Mouse (Mus musculus): Measurements from ENCODE around the gene Plscr1. TPM values are rescaled to one million over a fixed set of nuclear protein-coding genes. Genes with fewer than 3 reads are reported as not detected.

The Plscr1 gene
- polyA plus RNA-seq, 1 experiment from 2014 or later = 31.9 TPM

GRCm38 (mm10) chr9:92305075-92305474, 55.5 kb downstream of the Plscr1 start:
- no peak overlapping the region for H3K9ac ChIP-seq (ENCODE audit: low read length)
- DNase-seq (ENCODE audit: low spot score) = no peak
- no peak overlapping the region for H3K4me2 ChIP-seq (ENCODE audit: low read depth, severe bottlenecking)
- no peaks in the 10 kb centered on the region for H3K36me3 ChIP-seq (ENCODE audit: control insufficient read depth, insufficient read depth, low read length)
- H3K27me3 ChIP-seq (ENCODE audit: control insufficient read depth, insufficient read depth, low read length) = no peaks in the 10 kb centered on the region
- no peak for ATAC-seq (ENCODE audit: insufficient number of reproducible peaks, low FRiP score, low TSS enrichment, low read depth)
- H3K4me3 ChIP-seq (ENCODE audit: low read depth, low read length) = no peak overlapping the region
- 83% methylated on average over 8 of the region's 8 CpGs for WGBS
- H3K4me1 ChIP-seq (ENCODE audit: control insufficient read depth, insufficient read depth, low read length) = no peaks in the 10 kb centered on the region
- no peaks in the 10 kb centered on the region for H3K9me3 ChIP-seq (ENCODE audit: control insufficient read depth, low read length)
- H3K27ac ChIP-seq (replicated peaks; ENCODE audit: low read depth, low read length) = no peak overlapping the region

DNA sequence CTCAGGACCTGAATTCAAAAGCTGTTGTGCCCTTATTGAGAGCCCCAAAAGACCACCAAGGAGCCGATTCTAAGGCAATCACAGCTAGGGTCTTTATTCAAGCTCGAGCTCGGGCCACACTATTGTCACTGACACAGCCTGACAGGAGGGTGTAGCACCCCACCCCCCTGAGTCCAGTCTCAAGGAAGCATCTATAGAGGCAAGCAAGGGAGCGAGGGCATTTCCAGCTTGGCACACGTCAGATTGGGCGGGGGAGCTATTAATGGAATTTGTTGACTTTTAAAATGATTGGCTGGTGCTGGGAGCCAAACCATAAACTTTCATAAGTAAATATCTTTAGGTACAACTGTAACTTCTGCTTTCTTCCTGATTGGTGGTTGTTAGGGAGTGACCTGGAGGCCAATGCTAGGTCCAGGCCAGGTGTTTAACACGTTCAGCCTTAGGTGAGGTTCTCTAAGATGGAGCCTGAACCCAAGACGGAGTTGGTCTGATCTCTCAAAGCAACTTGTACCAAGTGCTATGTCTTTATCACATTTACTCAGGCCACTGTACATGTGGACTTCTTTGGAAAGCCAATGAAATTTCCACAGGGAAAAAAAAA, 56.2 kb downstream of the Plscr1 start:
- no peaks in the 10 kb centered on the region for H3K27me3 ChIP-seq (ENCODE audit: control insufficient read depth, insufficient read depth, low read length)
- no peak overlapping the region for H3K4me2 ChIP-seq (ENCODE audit: low read depth, severe bottlenecking)
- no peaks in the 10 kb centered on the region for H3K4me1 ChIP-seq (ENCODE audit: control insufficient read depth, insufficient read depth, low read length)
- no peak overlapping the region for H3K9ac ChIP-seq (ENCODE audit: low read length)
- no peaks in the 10 kb centered on the region for H3K9me3 ChIP-seq (ENCODE audit: control insufficient read depth, low read length)
- WGBS = 88% methylated on average over 8 of the region's 8 CpGs
- H3K27ac ChIP-seq (replicated peaks; ENCODE audit: low read depth, low read length) = no peak overlapping the region
- ATAC-seq (ENCODE audit: insufficient number of reproducible peaks, low FRiP score, low TSS enrichment, low read depth) (no peak), DNase-seq (ENCODE audit: low spot score) (no peak)
- H3K36me3 ChIP-seq (ENCODE audit: control insufficient read depth, insufficient read depth, low read length) = no peaks in the 10 kb centered on the region
- no peak overlapping the region for H3K4me3 ChIP-seq (ENCODE audit: low read depth, low read length)

GRCm38 (mm10) chr9:92309077-92309476, 59.5 kb downstream of the Plscr1 start, which contains the start of gene 1700057G04Rik:
TSS of gene 1700057G04Rik (plus strand) at chr9:92309377.
- H3K36me3 ChIP-seq (ENCODE audit: control insufficient read depth, insufficient read depth, low read length) = no peaks in the 10 kb centered on the region
- H3K27ac ChIP-seq (replicated peaks; ENCODE audit: low read depth, low read length) = no peak within 1 kb of the TSS
- H3K4me1 ChIP-seq (ENCODE audit: control insufficient read depth, insufficient read depth, low read length) = no peaks in the 10 kb centered on the region
- no peak for DNase-seq (ENCODE audit: low spot score)
- H3K9ac ChIP-seq (ENCODE audit: low read length) = no peak within 1 kb of the TSS
- WGBS = 84% methylated on average over 1 of the region's 1 CpGs
- H3K4me3 ChIP-seq (ENCODE audit: low read depth, low read length) = no peak within 1 kb of the TSS
- no peak within 1 kb of the TSS for H3K4me2 ChIP-seq (ENCODE audit: low read depth, severe bottlenecking)
- H3K27me3 ChIP-seq (ENCODE audit: control insufficient read depth, insufficient read depth, low read length) = no peaks in the 10 kb centered on the region
- H3K9me3 ChIP-seq (ENCODE audit: control insufficient read depth, low read length) = no peaks in the 10 kb centered on the region
- ATAC-seq (ENCODE audit: insufficient number of reproducible peaks, low FRiP score, low TSS enrichment, low read depth) = no peak

GRCm38 (mm10) chr9:92316791-92317190, 67.2 kb downstream of the Plscr1 start:
- no peak overlapping the region for H3K4me2 ChIP-seq (ENCODE audit: low read depth, severe bottlenecking)
- no peaks in the 10 kb centered on the region for H3K27me3 ChIP-seq (ENCODE audit: control insufficient read depth, insufficient read depth, low read length)
- H3K27ac ChIP-seq (replicated peaks; ENCODE audit: low read depth, low read length) = no peak overlapping the region
- H3K9me3 ChIP-seq (ENCODE audit: control insufficient read depth, low read length) = no peaks in the 10 kb centered on the region
- H3K4me1 ChIP-seq (ENCODE audit: control insufficient read depth, insufficient read depth, low read length) = no peaks in the 10 kb centered on the region
- no peak for DNase-seq (ENCODE audit: low spot score)
- H3K9ac ChIP-seq (ENCODE audit: low read length) = no peak overlapping the region
- ATAC-seq (ENCODE audit: insufficient number of reproducible peaks, low FRiP score, low TSS enrichment, low read depth) = no peak
- H3K4me3 ChIP-seq (ENCODE audit: low read depth, low read length) = no peak overlapping the region
- no peaks in the 10 kb centered on the region for H3K36me3 ChIP-seq (ENCODE audit: control insufficient read depth, insufficient read depth, low read length)
- WGBS = 94% methylated on average over 3 of the region's 3 CpGs

Small RNAs within 50 kb of the gene (microRNA-seq; reads per million reads assigned to microRNA genes)
- gene Mir6386 = not detected

Other genes starting within 250 kb of the Plscr1 start
- not detected in 2 replicates for gene Plscr5, start 56.8 kb upstream of the Plscr1 start, polyA plus RNA-seq (2014; fragmentation: Nextera tagmentation; extraction: Ambion mirVana)
- 0.23 TPM in 1 of 2 replicates, not detected in the other for gene Plscr2, start 25.9 kb downstream of the Plscr1 start, polyA plus RNA-seq (2014; fragmentation: Nextera tagmentation; extraction: Ambion mirVana)
- gene 1700057G04Rik, start 59.6 kb downstream of the Plscr1 start, polyA plus RNA-seq (2014; fragmentation: Nextera tagmentation; extraction: Ambion mirVana) = not detected in 2 replicates
- 1.1 TPM in 2 replicates for gene Plscr4, start 207.6 kb downstream of the Plscr1 start, polyA plus RNA-seq (2014; fragmentation: Nextera tagmentation; extraction: Ambion mirVana)

Measured in limb, embryonic 11.5 days (tissue).